Mouse (Mus musculus) intestine, embryonic 16.5 days (tissue): ENCODE results near the gene Ache. TPM values are rescaled to one million over a fixed set of nuclear protein-coding genes. Genes with fewer than 3 reads are reported as not detected.

ENCODE experiments used
- ATAC-seq: fragments of 200-750 bp; cut with Nextera tagmentation; 2 replicates; pipeline ENCODE4 v1.8.0; 2017; ENCODE audit warnings: moderate TSS enrichment, moderate library complexity
- H3K27ac ChIP-seq: fragments of 300-500 bp; sonication (generic); 2 replicates; pipeline ENCODE4 v1.5.1; 2014; ENCODE audit warnings: mild to moderate bottlenecking, low read length
- H3K27me3 ChIP-seq: fragments of 300-500 bp; sonication (generic); replicated peaks from 2 replicates; pipeline ENCODE4 v1.6.1; 2014; ENCODE audit warnings: low read length, control low read depth, mixed read lengths; ENCODE audit not compliant: control insufficient read depth, insufficient read depth
- H3K36me3 ChIP-seq: fragments of 300-500 bp; sonication (generic); 2 replicates; pipeline ENCODE4 v1.6.1; 2014; ENCODE audit warnings: low read length, control low read depth; ENCODE audit not compliant: control insufficient read depth, insufficient read depth
- H3K4me1 ChIP-seq: fragments of 300-500 bp; sonication (generic); 2 replicates; pipeline ENCODE4 v1.6.1; 2014; ENCODE audit warnings: low read length, control low read depth, mixed read lengths; ENCODE audit not compliant: control insufficient read depth, insufficient read depth
- H3K4me2 ChIP-seq: fragments of 300-500 bp; sonication (generic); 2 replicates; pipeline ENCODE4 v1.6.1; 2014; ENCODE audit warnings: low read depth, low read length, control low read depth
- H3K4me3 ChIP-seq: fragments of 300-500 bp; sonication (generic); 2 replicates; pipeline ENCODE4 v1.5.1; 2014; ENCODE audit warnings: mild to moderate bottlenecking, low read length
- H3K9ac ChIP-seq: fragments of 300-500 bp; sonication (generic); 2 replicates; pipeline ENCODE4 v1.6.1; 2014; ENCODE audit warnings: low read depth, low read length
- H3K9me3 ChIP-seq: fragments of 300-500 bp; sonication (generic); 2 replicates; pipeline ENCODE4 v1.6.1; 2016; ENCODE audit warnings: low read length, control low read depth; ENCODE audit not compliant: control insufficient read depth
- WGBS: fragments of 180-500 bp; shearing (Covaris S2); extraction: QIAGEN DNeasy Blood & Tissue Kit; methylation state at CpG from one replicate; pipeline ENCODE4 v1.1.7; 2014; 5-methylcytosine and 5-hydroxymethylcytosine counted together
- polyA plus RNA-seq: library from polyadenylated mRNA; unstranded; fragments of >200 nt; fragmentation: Nextera tagmentation; extraction: Ambion mirVana; gene quantifications from 2 replicates; pipeline ENCODE4 v1.2.1, GENCODE M21; 2015

Ache gene
- polyA plus RNA-seq, 1 experiment from 2014 or later: 9.0 TPM

- H3K27me3 ChIP-seq: no peaks in the 10 kb centered on the region
- H3K36me3 ChIP-seq: peaks cover 28% of the 10 kb centered on the region
- H3K9me3 ChIP-seq: 0 out of 2 replicates have a peak, but pooled peaks cover 3% of the 10 kb centered on the region
- peak overlapping the region; percentile 94 for H3K27ac ChIP-seq
- WGBS: 9% methylated on average over 12 of the region's 12 CpGs
- peak overlapping the region; percentile 95 for H3K9ac ChIP-seq
- H3K4me1 ChIP-seq: peaks cover 19% of the 10 kb centered on the region
- no peak for ATAC-seq
- H3K4me2 ChIP-seq: peak overlapping the region; percentile 57
- H3K4me3 ChIP-seq: peak overlapping the region; percentile 88
Measured at GRCm38 (mm10) chr5:137306439-137307005, 19.2 kb downstream of the Ache start.

GRCm38 (mm10) chr5:137307071-137307912, 20.0 kb downstream of the Ache start, which contains the start of gene Srrt:
Gene Srrt (minus strand): TSS chr5:137307674.
- peak; percentile 89 for ATAC-seq
- peak within 1 kb of the TSS; percentile 88 for H3K4me3 ChIP-seq
- peaks cover 26% of the 10 kb centered on the region for H3K4me1 ChIP-seq
- H3K27ac ChIP-seq: peak within 1 kb of the TSS; percentile 94
- H3K9me3 ChIP-seq: 0 out of 2 replicates have a peak, but pooled peaks cover 3% of the 10 kb centered on the region
- H3K9ac ChIP-seq: peak within 1 kb of the TSS; percentile 95
- peak within 1 kb of the TSS; percentile 57 for H3K4me2 ChIP-seq
- no peaks in the 10 kb centered on the region for H3K27me3 ChIP-seq
- under 1% methylated on average over 69 of the region's 72 CpGs for WGBS
- peaks cover 30% of the 10 kb centered on the region for H3K36me3 ChIP-seq

- Histone ChIP-seq H3K4me1 (peaks cover 36% of the 10 kb centered on the region), H3K27ac (peak overlapping the region; percentile 94; the same call in 1 of the 2 replicates), H3K9ac (peak overlapping the region; percentile 95; the same call in 1 of the 2 replicates), H3K36me3 (peaks cover 23% of the 10 kb centered on the region), H3K4me3 (peak overlapping the region; percentile 88), H3K4me2 (peak overlapping the region; percentile 51), H3K27me3 (no peaks in the 10 kb centered on the region), H3K9me3 (0 out of 2 replicates have a peak, but pooled peaks cover 3% of the 10 kb centered on the region)
- 92% methylated on average over 4 of the region's 4 CpGs for WGBS
- ATAC-seq: no peak
Measured at GRCm38 (mm10) chr5:137308356-137308755, 21.0 kb downstream of the Ache start.

- peak; percentile 41 for ATAC-seq
- peak overlapping the region; percentile 93 for H3K27ac ChIP-seq
- H3K27me3 ChIP-seq: no peaks in the 10 kb centered on the region
- WGBS: 3% methylated on average over 22 of the region's 22 CpGs
- peak overlapping the region; percentile 92 for H3K4me2 ChIP-seq
- H3K4me3 ChIP-seq: peak overlapping the region; percentile 81
- H3K36me3 ChIP-seq: peaks cover 20% of the 10 kb centered on the region
- H3K9me3 ChIP-seq: no peaks in the 10 kb centered on the region
- peak overlapping the region; percentile 93 for H3K9ac ChIP-seq
- H3K4me1 ChIP-seq: peaks cover 41% of the 10 kb centered on the region
Measured at GRCm38 (mm10) chr5:137313466-137314192, 26.3 kb downstream of the Ache start.

- H3K4me2 ChIP-seq: peak within 1 kb of the TSS; percentile 92
- H3K4me1 ChIP-seq: peaks cover 41% of the 10 kb centered on the region
- H3K27ac ChIP-seq: peak within 1 kb of the TSS; percentile 93
- H3K36me3 ChIP-seq: peaks cover 12% of the 10 kb centered on the region
- peak within 1 kb of the TSS; percentile 93 for H3K9ac ChIP-seq
- H3K27me3 ChIP-seq: no peaks in the 10 kb centered on the region
- peak within 1 kb of the TSS; percentile 81 for H3K4me3 ChIP-seq
- no peaks in the 10 kb centered on the region for H3K9me3 ChIP-seq
- 17% methylated on average over 30 of the region's 30 CpGs for WGBS
- ATAC-seq: peak; percentile 83
Measured at GRCm38 (mm10) chr5:137314193-137315083, 27.1 kb downstream of the Ache start, which contains the start of gene Trip6. Gene Trip6 (minus strand): TSS chr5:137314404.

- Histone ChIP-seq H3K9me3 (no peaks in the 10 kb centered on the region), H3K9ac (peak overlapping the region; percentile 93), H3K4me3 (no peak overlapping the region), H3K4me2 (0 out of 2 replicates have a peak overlapping the region, but pooled peaks have one; percentile 12), H3K4me1 (peaks cover 41% of the 10 kb centered on the region), H3K27me3 (no peaks in the 10 kb centered on the region), H3K27ac (peak overlapping the region; percentile 93), H3K36me3 (peaks cover 4% of the 10 kb centered on the region; the same call in 1 of the 2 replicates)
- peak; percentile 9 for ATAC-seq
- 47% methylated on average over 29 of the region's 30 CpGs for WGBS
Measured at GRCm38 (mm10) chr5:137315084-137315903, 28.0 kb downstream of the Ache start.

- no peak overlapping the region for H3K9ac ChIP-seq
- no peak for ATAC-seq
- H3K27me3 ChIP-seq: no peaks in the 10 kb centered on the region
- H3K4me2 ChIP-seq: no peak overlapping the region
- H3K4me3 ChIP-seq: no peak overlapping the region
- WGBS: 74% methylated on average over 8 of the region's 8 CpGs
- 0 out of 2 replicates have a peak, but pooled peaks cover 1% of the 10 kb centered on the region for H3K36me3 ChIP-seq
- peaks cover 35% of the 10 kb centered on the region for H3K4me1 ChIP-seq
- no peaks in the 10 kb centered on the region for H3K9me3 ChIP-seq
- H3K27ac ChIP-seq: no peak overlapping the region
Measured at GRCm38 (mm10) chr5:137317361-137317760, 30.0 kb downstream of the Ache start.

GRCm38 (mm10) chr5:137318570-137318969, 31.3 kb downstream of the Ache start:
- 0 out of 2 replicates have a peak overlapping the region, but pooled peaks have one; percentile 7 for H3K27ac ChIP-seq
- H3K4me1 ChIP-seq: peaks cover 27% of the 10 kb centered on the region
- H3K27me3 ChIP-seq: no peaks in the 10 kb centered on the region
- no peak overlapping the region for H3K4me2 ChIP-seq
- H3K9ac ChIP-seq: no peak overlapping the region
- no peaks in the 10 kb centered on the region for H3K9me3 ChIP-seq
- 62% methylated on average over 1 of the region's 1 CpGs for WGBS
- 0 out of 2 replicates have a peak, but pooled peaks cover 2% of the 10 kb centered on the region for H3K36me3 ChIP-seq
- H3K4me3 ChIP-seq: no peak overlapping the region
- ATAC-seq: peak; percentile 72
